Mouse (Mus musculus): ENCODE results near the gene Rab28. TPM values are rescaled to one million over a fixed set of nuclear protein-coding genes. Genes with fewer than 3 reads are reported as not detected.
"Not testable (repeated sequence)": the region's sequence is repeated elsewhere in the genome, so short reads cannot be mapped to it uniquely, and the experiment has no call there.

Rab28 gene
- polyA plus RNA-seq, 1 experiment from 2014 or later = 65.4 TPM

- no peaks in the 10 kb centered on the region for H3K9me3 ChIP-seq (replicated peaks; ENCODE audit: control insufficient read depth, low read length)
- no peak overlapping the region for H3K27ac ChIP-seq (ENCODE audit: low read length)
- no peak overlapping the region for H3K9ac ChIP-seq (ENCODE audit: low read length)
- peaks cover 26% of the 10 kb centered on the region for H3K27me3 ChIP-seq (ENCODE audit: control insufficient read depth, insufficient read depth, low read length)
- no peak overlapping the region for H3K4me3 ChIP-seq (replicated peaks; ENCODE audit: low read length)
- H3K36me3 ChIP-seq (ENCODE audit: control insufficient read depth, insufficient read depth, low read length) = no peaks in the 10 kb centered on the region
- ATAC-seq (ENCODE audit: insufficient read depth, low FRiP score) = no peak
- H3K4me1 ChIP-seq (ENCODE audit: control insufficient read depth, insufficient read depth, low read length) = no peaks in the 10 kb centered on the region
- 16% methylated on average over 7 of the region's 7 CpGs for WGBS
- no peak overlapping the region for H3K4me2 ChIP-seq (ENCODE audit: low read depth, low read length)
Observed at GRCm38 (mm10) chr5:41744234-41744633, 36.3 kb upstream of the Rab28 start.

- 60% methylated on average over 6 of the region's 6 CpGs for WGBS
- no peak overlapping the region for H3K4me2 ChIP-seq (ENCODE audit: low read depth, low read length)
- no peaks in the 10 kb centered on the region for H3K36me3 ChIP-seq (ENCODE audit: control insufficient read depth, insufficient read depth, low read length)
- no peaks in the 10 kb centered on the region; the same call in 1 of the 2 replicates for H3K27me3 ChIP-seq (ENCODE audit: control insufficient read depth, insufficient read depth, low read length)
- no peak overlapping the region for H3K4me3 ChIP-seq (replicated peaks; ENCODE audit: low read length)
- H3K27ac ChIP-seq (ENCODE audit: low read length) = no peak overlapping the region
- H3K9me3 ChIP-seq (replicated peaks; ENCODE audit: control insufficient read depth, low read length) = no peaks in the 10 kb centered on the region
- ATAC-seq (ENCODE audit: insufficient read depth, low FRiP score) = no peak
- no peak overlapping the region for H3K9ac ChIP-seq (ENCODE audit: low read length)
- H3K4me1 ChIP-seq (ENCODE audit: control insufficient read depth, insufficient read depth, low read length) = no peaks in the 10 kb centered on the region
Observed at GRCm38 (mm10) chr5:41738817-41739216, 30.9 kb upstream of the Rab28 start.

- no peaks in the 10 kb centered on the region for H3K36me3 ChIP-seq (ENCODE audit: control insufficient read depth, insufficient read depth, low read length)
- 54% methylated on average over 5 of the region's 5 CpGs for WGBS
Observed at GRCm38 (mm10) chr5:41737039-41737438, 29.1 kb upstream of the Rab28 start.

GRCm38 (mm10) chr5:41727017-41727416 lies 19.1 kb upstream of the Rab28 start:
- no peak for ATAC-seq (ENCODE audit: insufficient read depth, low FRiP score)
- 54% methylated on average over 1 of the region's 1 CpGs for WGBS

More at GRCm38 (mm10) chr5:41737039-41737438, 29.1 kb upstream of the Rab28 start:
- no peak for ATAC-seq (ENCODE audit: insufficient read depth, low FRiP score)
- Histone ChIP-seq H3K4me2 (ENCODE audit: low read depth, low read length) (no peak overlapping the region), H3K4me3 (replicated peaks; ENCODE audit: low read length) (no peak overlapping the region), H3K9me3 (replicated peaks; ENCODE audit: control insufficient read depth, low read length) (no peaks in the 10 kb centered on the region), H3K27ac (ENCODE audit: low read length) (no peak overlapping the region), H3K27me3 (ENCODE audit: control insufficient read depth, insufficient read depth, low read length) (no peaks in the 10 kb centered on the region), H3K4me1 (ENCODE audit: control insufficient read depth, insufficient read depth, low read length) (no peaks in the 10 kb centered on the region), H3K9ac (ENCODE audit: low read length) (no peak overlapping the region)

GRCm38 (mm10) chr5:41725573-41725972 lies 17.6 kb upstream of the Rab28 start:
- no peak overlapping the region for H3K4me3 ChIP-seq (replicated peaks; ENCODE audit: low read length)
- H3K9me3 ChIP-seq (replicated peaks; ENCODE audit: control insufficient read depth, low read length) = no peaks in the 10 kb centered on the region
- no peaks in the 10 kb centered on the region for H3K27me3 ChIP-seq (ENCODE audit: control insufficient read depth, insufficient read depth, low read length)
- no peak overlapping the region for H3K9ac ChIP-seq (ENCODE audit: low read length)
- H3K27ac ChIP-seq (ENCODE audit: low read length) = no peak overlapping the region
- 77% methylated on average over 6 of the region's 6 CpGs for WGBS
- ATAC-seq (ENCODE audit: insufficient read depth, low FRiP score) = no peak
- H3K4me1 ChIP-seq (ENCODE audit: control insufficient read depth, insufficient read depth, low read length) = no peaks in the 10 kb centered on the region
- no peak overlapping the region for H3K4me2 ChIP-seq (ENCODE audit: low read depth, low read length)
- no peaks in the 10 kb centered on the region for H3K36me3 ChIP-seq (ENCODE audit: control insufficient read depth, insufficient read depth, low read length)

More at GRCm38 (mm10) chr5:41727017-41727416, 19.1 kb upstream of the Rab28 start:
- no peaks in the 10 kb centered on the region for H3K4me1 ChIP-seq (ENCODE audit: control insufficient read depth, insufficient read depth, low read length)
- H3K9me3 ChIP-seq (replicated peaks; ENCODE audit: control insufficient read depth, low read length) = no peaks in the 10 kb centered on the region
- no peaks in the 10 kb centered on the region for H3K36me3 ChIP-seq (ENCODE audit: control insufficient read depth, insufficient read depth, low read length)
- H3K27ac ChIP-seq (ENCODE audit: low read length) = no peak overlapping the region
- no peak overlapping the region for H3K4me2 ChIP-seq (ENCODE audit: low read depth, low read length)
- H3K27me3 ChIP-seq (ENCODE audit: control insufficient read depth, insufficient read depth, low read length) = no peaks in the 10 kb centered on the region
- H3K4me3 ChIP-seq (replicated peaks; ENCODE audit: low read length) = no peak overlapping the region
- no peak overlapping the region for H3K9ac ChIP-seq (ENCODE audit: low read length)

GRCm38 (mm10) chr5:41707115-41708015 lies 592 bp downstream of the Rab28 start:
- 0 out of 2 replicates have a peak, but pooled peaks cover 4% of the 10 kb centered on the region for H3K4me1 ChIP-seq (ENCODE audit: control insufficient read depth, insufficient read depth, low read length)
- H3K36me3 ChIP-seq (ENCODE audit: control insufficient read depth, insufficient read depth, low read length) = no peaks in the 10 kb centered on the region
- peak overlapping the region; percentile 99 for H3K4me2 ChIP-seq (ENCODE audit: low read depth, low read length)
- WGBS = under 1% methylated on average over 63 of the region's 63 CpGs
- H3K9ac ChIP-seq (ENCODE audit: low read length) = peak overlapping the region; percentile 94
- H3K27me3 ChIP-seq (ENCODE audit: control insufficient read depth, insufficient read depth, low read length) = no peaks in the 10 kb centered on the region
- peak overlapping the region; percentile 85 for H3K27ac ChIP-seq (ENCODE audit: low read length)
- peak overlapping the region; percentile 98 for H3K4me3 ChIP-seq (replicated peaks; ENCODE audit: low read length)
- no peaks in the 10 kb centered on the region for H3K9me3 ChIP-seq (replicated peaks; ENCODE audit: control insufficient read depth, low read length)
- peak; percentile 91 for ATAC-seq (ENCODE audit: insufficient read depth, low FRiP score)

GRCm38 (mm10) chr5:41706777-41707114 lies 1.2 kb downstream of the Rab28 start:
- Histone ChIP-seq H3K4me1 (ENCODE audit: control insufficient read depth, insufficient read depth, low read length) (0 out of 2 replicates have a peak, but pooled peaks cover 4% of the 10 kb centered on the region), H3K27ac (ENCODE audit: low read length) (peak overlapping the region; percentile 85; the same call in 1 of the 2 replicates), H3K4me2 (ENCODE audit: low read depth, low read length) (peak overlapping the region; percentile 99), H3K9ac (ENCODE audit: low read length) (peak overlapping the region; percentile 94), H3K4me3 (replicated peaks; ENCODE audit: low read length) (peak overlapping the region; percentile 98), H3K36me3 (ENCODE audit: control insufficient read depth, insufficient read depth, low read length) (no peaks in the 10 kb centered on the region), H3K9me3 (replicated peaks; ENCODE audit: control insufficient read depth, low read length) (no peaks in the 10 kb centered on the region), H3K27me3 (ENCODE audit: control insufficient read depth, insufficient read depth, low read length) (no peaks in the 10 kb centered on the region)
- ATAC-seq (ENCODE audit: insufficient read depth, low FRiP score) = no peak
- WGBS = 5% methylated on average over 9 of the region's 9 CpGs

GRCm38 (mm10) chr5:41701085-41701484 lies 6.9 kb downstream of the Rab28 start:
- H3K4me2 ChIP-seq (ENCODE audit: low read depth, low read length); H3K9me3 ChIP-seq (replicated peaks; ENCODE audit: control insufficient read depth, low read length); H3K4me1 ChIP-seq (ENCODE audit: control insufficient read depth, insufficient read depth, low read length); ATAC-seq (ENCODE audit: insufficient read depth, low FRiP score); H3K27ac ChIP-seq (ENCODE audit: low read length); H3K27me3 ChIP-seq (ENCODE audit: control insufficient read depth, insufficient read depth, low read length); H3K36me3 ChIP-seq (ENCODE audit: control insufficient read depth, insufficient read depth, low read length); H3K9ac ChIP-seq (ENCODE audit: low read length); H3K4me3 ChIP-seq (replicated peaks; ENCODE audit: low read length): not testable (repeated sequence)
- WGBS = 85% methylated on average over 4 of the region's 4 CpGs

- Histone ChIP-seq H3K4me2 (ENCODE audit: low read depth, low read length) (no peak overlapping the region), H3K27ac (ENCODE audit: low read length) (no peak overlapping the region), H3K9me3 (replicated peaks; ENCODE audit: control insufficient read depth, low read length) (no peaks in the 10 kb centered on the region), H3K4me3 (replicated peaks; ENCODE audit: low read length) (no peak overlapping the region), H3K36me3 (ENCODE audit: control insufficient read depth, insufficient read depth, low read length) (no peaks in the 10 kb centered on the region), H3K9ac (ENCODE audit: low read length) (no peak overlapping the region), H3K4me1 (ENCODE audit: control insufficient read depth, insufficient read depth, low read length) (no peaks in the 10 kb centered on the region), H3K27me3 (ENCODE audit: control insufficient read depth, insufficient read depth, low read length) (no peaks in the 10 kb centered on the region)
- no peak for ATAC-seq (ENCODE audit: insufficient read depth, low FRiP score)
Observed at GRCm38 (mm10) chr5:41697958-41698357, 10.0 kb downstream of the Rab28 start.
